Mouse (Mus musculus) regulatory T cell (primary cell): ENCODE data around the gene Hacl1.

Source experiments
- in situ Hi-C: fragments of 300-600 bp; cut with MboI, MseI; formaldehyde crosslinking; loops from one replicate; pipeline ENCODE4 v1.15.1; 2025; ENCODE audit warnings: high pct_unique_total_duplicates

Gene Hacl1

GRCm38 (mm10) chr14:31662555-31663211, 21.6 kb upstream of the Hacl1 start:
- in situ Hi-C loops: no loop called here

- in situ Hi-C loops: no loop called here
These were observed 20.8 kb upstream of the Hacl1 start for GRCm38 (mm10) chr14:31661671-31662554.

- in situ Hi-C loops: no loop called here
These were observed 19.4 kb upstream of the Hacl1 start for GRCm38 (mm10) chr14:31660312-31661093.

- in situ Hi-C loops: no loop called here
These were observed 18.6 kb upstream of the Hacl1 start for GRCm38 (mm10) chr14:31659501-31660181.

GRCm38 (mm10) chr14:31658126-31658680, 17.1 kb upstream of the Hacl1 start:
- in situ Hi-C loops: no loop called here

GRCm38 (mm10) chr14:31656857-31657645, 16.0 kb upstream of the Hacl1 start:
- in situ Hi-C loops: no loop called here

- in situ Hi-C loops: no loop called here
These were observed 15.3 kb upstream of the Hacl1 start for GRCm38 (mm10) chr14:31656386-31656785.

- in situ Hi-C loops: no loop called here
These were observed 14.3 kb upstream of the Hacl1 start for GRCm38 (mm10) chr14:31655406-31655805.

- in situ Hi-C loops: no loop called here
These were observed 13.7 kb upstream of the Hacl1 start for GRCm38 (mm10) chr14:31654816-31655215.

- in situ Hi-C loops: no loop called here
These were observed 12.2 kb upstream of the Hacl1 start for GRCm38 (mm10) chr14:31653101-31653875.

GRCm38 (mm10) chr14:31652624-31653023, 11.5 kb upstream of the Hacl1 start:
- in situ Hi-C loops: no loop called here

- in situ Hi-C loops: no loop called here
These were observed 11.0 kb upstream of the Hacl1 start for GRCm38 (mm10) chr14:31652106-31652505.

GRCm38 (mm10) chr14:31651206-31651605, 10.1 kb upstream of the Hacl1 start:
- in situ Hi-C loops: no loop called here

- in situ Hi-C loops: no loop called here
These were observed 9.3 kb upstream of the Hacl1 start for GRCm38 (mm10) chr14:31650347-31650746.

- in situ Hi-C loops: loop anchor here (5.0 to 10.0 kb wide), 3 partner anchors 149 to 507 kb away; partner anchors contain the start of gene Ncoa4
These were observed 6.9 kb upstream of the Hacl1 start for GRCm38 (mm10) chr14:31647991-31648390.

- in situ Hi-C loops: loop anchor here (5.0 to 10.0 kb wide), 3 partner anchors 151 to 509 kb away; partner anchors contain the start of gene Ncoa4
These were observed 4.8 kb upstream of the Hacl1 start for GRCm38 (mm10) chr14:31645920-31646319.

GRCm38 (mm10) chr14:31644931-31645547, 4.0 kb upstream of the Hacl1 start:
- in situ Hi-C loops: loop anchor here (5.0 to 10.0 kb wide), 3 partner anchors 152 to 510 kb away; partner anchors contain the start of gene Ncoa4

- in situ Hi-C loops: loop anchor here (10.0 kb wide), 2 partner anchors 430 to 510 kb away; partner anchors contain the start of gene Ncoa4
These were observed 3.2 kb upstream of the Hacl1 start for GRCm38 (mm10) chr14:31644183-31644830.
